Mouse (Mus musculus) intestine, embryonic 14.5 days (tissue): ENCODE data around the gene Arrdc5. TPM values are rescaled to one million over a fixed set of nuclear protein-coding genes. Genes with fewer than 3 reads are reported as not detected.

Source experiments
- polyA plus RNA-seq: library from polyadenylated mRNA; unstranded; fragments of >200 nt; fragmentation: Nextera tagmentation; extraction: Ambion mirVana; gene quantifications from 2 replicates; pipeline ENCODE4 v1.2.1, GENCODE M21; 2014

Arrdc5 gene
- polyA plus RNA-seq, 1 experiment from 2014 or later = not detected

Other genes starting within 250 kb of the Arrdc5 start
- gene Ubxn6, start 225.3 kb downstream of the Arrdc5 start, polyA plus RNA-seq = 32.3 and 43.4 TPM in 2 replicates
- gene Hdgfl2, start 220.7 kb downstream of the Arrdc5 start, polyA plus RNA-seq = 93.4 and 94.0 TPM in 2 replicates
- gene Plin4, start 190.5 kb downstream of the Arrdc5 start, polyA plus RNA-seq = 0.08 and 0.19 TPM in 2 replicates
- 0.58 TPM in 2 replicates for gene Plin5, start 182.7 kb downstream of the Arrdc5 start, polyA plus RNA-seq
- gene Lrg1, start 178.3 kb downstream of the Arrdc5 start, polyA plus RNA-seq = 0.16 TPM in 1 of 2 replicates, not detected in the other
- 0.86 and 1.3 TPM in 2 replicates for gene Sema6b, start 159.9 kb downstream of the Arrdc5 start, polyA plus RNA-seq
- gene Tnfaip8l1, start 137.8 kb downstream of the Arrdc5 start, polyA plus RNA-seq = 11.3 and 14.0 TPM in 2 replicates
- 103 and 111 TPM in 2 replicates for gene Mydgf, start 116.4 kb downstream of the Arrdc5 start, polyA plus RNA-seq
- gene Dpp9, start 81.4 kb downstream of the Arrdc5 start, polyA plus RNA-seq = 35.4 and 36.2 TPM in 2 replicates
- gene Fem1a, start 43.5 kb downstream of the Arrdc5 start, polyA plus RNA-seq = 15.3 and 16.1 TPM in 2 replicates
- gene Ticam1, start 23.5 kb downstream of the Arrdc5 start, polyA plus RNA-seq = 7.1 and 11.3 TPM in 2 replicates
- gene Plin3, start 7.4 kb downstream of the Arrdc5 start, polyA plus RNA-seq = 88.2 and 95.1 TPM in 2 replicates
- gene Uhrf1, start 3.0 kb upstream of the Arrdc5 start, polyA plus RNA-seq = 122 and 123 TPM in 2 replicates
- 28.4 and 33.5 TPM in 2 replicates for gene Kdm4b, start 25.8 kb upstream of the Arrdc5 start, polyA plus RNA-seq
- gene Ptprs, start 176.2 kb upstream of the Arrdc5 start, polyA plus RNA-seq = 94.4 and 99.6 TPM in 2 replicates
- not detected in 2 replicates for gene Znrf4, start 212.1 kb upstream of the Arrdc5 start, polyA plus RNA-seq